Mouse (Mus musculus) CH12.LX (cell line): ENCODE measurements around the gene Slc39a13. TPM values are rescaled to one million over a fixed set of nuclear protein-coding genes. Genes with fewer than 3 reads are reported as not detected.

ENCODE experiments used
- DNase-seq: peaks from one replicate; pipeline ENCODE4 v3.0.0-alpha.2; 2013; ENCODE audit errors: extremely low read depth
- H3K27ac ChIP-seq: 2 replicates; pipeline ENCODE4 v1.5.1; 2012; ENCODE audit warnings: low read depth, mild to moderate bottlenecking, control low read depth, moderate library complexity; ENCODE audit not compliant: insufficient read depth
- H3K27me3 ChIP-seq: replicated peaks from 2 replicates; pipeline ENCODE3; 2012; ENCODE audit warnings: inconsistent platforms
- H3K36me3 ChIP-seq, 2 experiments: replicated peaks in 1 of 2; 2 replicates each; pipeline versions ENCODE3 to v1.6.1; 2012; ENCODE audit warnings: inconsistent platforms in 1 of 2, low read length in 1 of 2, mild to moderate bottlenecking in 1 of 2, mixed read lengths in 1 of 2, moderate library complexity in 1 of 2; ENCODE audit not compliant: control insufficient read depth in 1 of 2, insufficient read depth in 1 of 2
- H3K4me1 ChIP-seq, 2 experiments: 2 replicates each; pipeline ENCODE4 v1.6.1; 2012; ENCODE audit warnings: inconsistent platforms in 1 of 2, moderate library complexity in 1 of 2; ENCODE audit not compliant: insufficient read depth in 2 of 2, control insufficient read depth in 1 of 2
- H3K4me2 ChIP-seq: 2 replicates; pipeline ENCODE4 v1.6.1; 2012; ENCODE audit warnings: low read depth, mild to moderate bottlenecking, control low read depth; ENCODE audit not compliant: poor library complexity, insufficient read depth, severe bottlenecking
- H3K4me3 ChIP-seq, 3 experiments: fragments of 150-350 bp in 1 of 3; sonication (generic) in 1 of 3; replicated peaks in 1 of 3; 2 replicates each; pipeline versions ENCODE3 to v1.5.1; 2011 to 2012; ENCODE audit warnings: low read depth in 2 of 3, low read length in 2 of 3, mild to moderate bottlenecking in 2 of 3, moderate library complexity in 2 of 3, control low read depth in 1 of 3, improper control_type of control experiment in 1 of 3, inconsistent platforms in 1 of 3, mixed read lengths in 1 of 3; ENCODE audit not compliant: poor library complexity in 1 of 3
- H3K79me2 ChIP-seq: replicated peaks from 2 replicates; pipeline ENCODE4 v1.6.1; 2012; ENCODE audit warnings: mild to moderate bottlenecking, moderate library complexity; ENCODE audit not compliant: control insufficient read depth, poor library complexity, insufficient read depth, severe bottlenecking; ENCODE audit errors: extremely low read depth
- H3K9ac ChIP-seq: 2 replicates; pipeline ENCODE4 v1.6.1; 2012; ENCODE audit warnings: low read depth, mild to moderate bottlenecking, control low read depth, moderate library complexity; ENCODE audit not compliant: insufficient read depth
- H3K9me3 ChIP-seq: replicated peaks from 2 replicates; pipeline ENCODE3; 2012; ENCODE audit warnings: low read length, inconsistent platforms, mixed read lengths
- BHLHE40 ChIP-seq: IDR thresholded peaks from 2 replicates; pipeline ENCODE4 v1.6.1; 2011; ENCODE audit warnings: mild to moderate bottlenecking, low read depth, low read length, improper control_type of control experiment
- CHD1 ChIP-seq: IDR thresholded peaks from 2 replicates; pipeline ENCODE4 v1.6.1; 2012; ENCODE audit warnings: low read depth, low read length, improper control_type of control experiment, inconsistent platforms
- CHD2 ChIP-seq: IDR thresholded peaks from 2 replicates; pipeline ENCODE4 v1.6.1; 2011; ENCODE audit warnings: low read length, improper control_type of control experiment
- E2F4 ChIP-seq: IDR thresholded peaks from 2 replicates; pipeline ENCODE4 v1.6.1; 2011; ENCODE audit warnings: low read depth, low read length, improper control_type of control experiment; ENCODE audit not compliant: insufficient replicate concordance
- ELF1 ChIP-seq: IDR thresholded peaks from 2 replicates; pipeline ENCODE4 v1.6.1; 2014; ENCODE audit warnings: low read depth, mild to moderate bottlenecking, inconsistent platforms, low read length, improper control_type of control experiment
- ETS1 ChIP-seq: conservative IDR thresholded peaks from 2 replicates; pipeline ENCODE4 v1.6.1; 2012; ENCODE audit warnings: low read depth, mild to moderate bottlenecking, inconsistent platforms, low read length, improper control_type of control experiment, moderate library complexity
- GABPA ChIP-seq: IDR thresholded peaks from 2 replicates; pipeline ENCODE4 v1.6.1; 2012; ENCODE audit warnings: low read depth, low read length, improper control_type of control experiment, inconsistent platforms; ENCODE audit not compliant: insufficient replicate concordance
- IRF4 ChIP-seq: IDR thresholded peaks from 2 replicates; pipeline ENCODE4 v1.6.1; 2014; ENCODE audit warnings: low read depth, mild to moderate bottlenecking, inconsistent platforms, low read length, improper control_type of control experiment
- MAZ ChIP-seq: IDR thresholded peaks from 2 replicates; pipeline ENCODE4 v1.6.1; 2012; ENCODE audit warnings: low read depth, mild to moderate bottlenecking, inconsistent platforms, low read length, improper control_type of control experiment, moderate library complexity
- MEF2A ChIP-seq: IDR thresholded peaks from 2 replicates; pipeline ENCODE4 v1.6.1; 2014; ENCODE audit warnings: low read depth, mild to moderate bottlenecking, inconsistent platforms, low read length, improper control_type of control experiment, borderline replicate concordance
- MYC ChIP-seq: IDR thresholded peaks from 2 replicates; pipeline ENCODE4 v1.6.1; 2011; ENCODE audit warnings: low read depth, mild to moderate bottlenecking, improper control_type of control experiment, low read length
- NELFE ChIP-seq: IDR thresholded peaks from 2 replicates; pipeline ENCODE4 v1.6.1; 2011; ENCODE audit warnings: low read depth, low read length, improper control_type of control experiment
- PAX5 ChIP-seq: IDR thresholded peaks from 2 replicates; pipeline ENCODE4 v1.6.1; 2012; ENCODE audit warnings: low read length, inconsistent platforms, mixed read lengths
- POLR2A ChIP-seq: IDR thresholded peaks from 2 replicates; pipeline ENCODE4 v1.6.1; 2011; ENCODE audit warnings: low read depth, mild to moderate bottlenecking, improper control_type of control experiment, low read length
- RAD21 ChIP-seq: IDR thresholded peaks from 2 replicates; pipeline ENCODE4 v1.6.1; 2011; ENCODE audit warnings: low read depth, mild to moderate bottlenecking, low read length, improper control_type of control experiment, moderate library complexity
- SIN3A ChIP-seq: IDR thresholded peaks from 2 replicates; pipeline ENCODE4 v1.6.1; 2012; ENCODE audit warnings: low read length, improper control_type of control experiment, inconsistent platforms
- TBP ChIP-seq: conservative IDR thresholded peaks from 2 replicates; pipeline ENCODE4 v1.6.1; 2011; ENCODE audit warnings: low read depth, low read length, improper control_type of control experiment
- USF1 ChIP-seq: IDR thresholded peaks from 2 replicates; pipeline ENCODE4 v1.6.1; 2014; ENCODE audit warnings: low read depth, mild to moderate bottlenecking, inconsistent platforms, low read length, improper control_type of control experiment
- USF2 ChIP-seq: conservative IDR thresholded peaks from 2 replicates; pipeline ENCODE4 v1.6.1; 2011; ENCODE audit warnings: low read depth, low read length, improper control_type of control experiment
- ZC3H11A ChIP-seq: IDR thresholded peaks from 2 replicates; pipeline ENCODE4 v1.6.1; 2012; ENCODE audit warnings: low read depth, mild to moderate bottlenecking, inconsistent platforms, low read length, improper control_type of control experiment
- ZKSCAN1 ChIP-seq: IDR thresholded peaks from 2 replicates; pipeline ENCODE4 v1.6.1; 2012; ENCODE audit warnings: low read depth, inconsistent platforms, low read length, improper control_type of control experiment, borderline replicate concordance
- ZMIZ1 ChIP-seq: IDR thresholded peaks from 2 replicates; pipeline ENCODE4 v1.6.1; 2012; ENCODE audit warnings: low read depth, mild to moderate bottlenecking, inconsistent platforms, low read length, improper control_type of control experiment
- ZNF384 ChIP-seq: IDR thresholded peaks from 2 replicates; pipeline ENCODE4 v1.6.1; 2012; ENCODE audit warnings: low read depth, low read length, improper control_type of control experiment, inconsistent platforms
- dilution Hi-C: fragments of 300-500 bp; cut with MboI; formaldehyde crosslinking; loops from 2 replicates; pipeline ENCODE4 v1.14.3; 2020; ENCODE audit warnings: low sequenced_read_pairs; ENCODE audit not compliant: extremely low pct_unique_long_range_greater_than_20kb, extremely low pct_ligation_motif_present
- in situ Hi-C: fragments of 300-500 bp; cut with MboI; formaldehyde crosslinking; loops from 3 replicates; pipeline ENCODE4 v1.14.3; 2019; ENCODE audit warnings: low sequenced_read_pairs, low pct_ligation_motif_present, low pct_unique_long_range_greater_than_20kb, mixed read lengths
- polyA plus RNA-seq: library from polyadenylated mRNA; unstranded; fragments of >175 nt; gene quantifications from 2 replicates; pipeline ENCODE4 v1.2.1, GENCODE M21; 2012; ENCODE audit warnings: low read depth; ENCODE audit not compliant: insufficient read length
- total RNA-seq, 2 experiments: library from RNA; depleted of rRNA; stranded (reverse); fragments of 300-350 nt in 1 of 2; fragments of >200 nt in 1 of 2; gene quantifications; 2 replicates each; pipeline ENCODE4 v1.2.3; 2012 to 2014

Slc39a13 gene
- total and polyA plus RNA-seq, 3 experiments: 3.5 to 7.5 (median 7.2) TPM

DNA sequence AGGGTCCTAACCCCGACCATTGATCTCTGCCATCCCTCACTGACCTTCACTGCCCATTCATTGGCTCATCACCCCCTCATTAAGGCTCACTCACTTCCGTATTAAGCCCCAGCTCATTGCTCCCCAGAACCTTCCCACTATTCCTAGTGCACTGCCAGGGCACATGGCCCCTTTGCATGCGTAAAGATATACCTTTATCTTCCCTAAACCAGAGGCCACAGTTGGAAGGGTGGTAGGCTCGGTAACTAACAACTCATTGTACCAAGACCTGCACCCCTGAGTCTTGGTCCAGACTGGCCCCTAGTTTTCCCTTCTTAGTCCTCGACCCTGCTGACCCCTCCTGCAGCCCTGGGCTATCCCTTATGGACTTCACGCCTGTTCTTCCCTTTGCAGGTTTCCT lies 43.6 kb upstream of the Slc39a13 start:
- Histone ChIP-seq H3K9ac (no peak overlapping the region), H3K4me2 (no peak overlapping the region), H3K4me1 (0 out of 4 replicates have a peak, but pooled peaks cover 0 to 3% of the 10 kb centered on the region in 2 experiments), H3K36me3 (peaks cover 73 to 94% of the 10 kb centered on the region in 2 experiments), H3K9me3 (no peaks in the 10 kb centered on the region), H3K79me2 (peaks cover 1% of the 10 kb centered on the region), H3K4me3 (no peak overlapping the region), H3K27me3 (no peaks in the 10 kb centered on the region), H3K27ac (no peak overlapping the region)
- TF ChIP-seq RAD21: no peak
- TF ChIP-seq CHD2: no peak
- TF ChIP-seq USF1: no peak
- TF ChIP-seq GABPA: no peak
- no peak for TF ChIP-seq ZMIZ1
- no peak for TF ChIP-seq ZNF384
- TF ChIP-seq IRF4: no peak
- TF ChIP-seq BHLHE40: no peak
- no peak for TF ChIP-seq ETS1
- no peak for TF ChIP-seq E2F4
- no peak for TF ChIP-seq ZC3H11A
- TF ChIP-seq TBP: no peak
- no peak for TF ChIP-seq POLR2A
- no peak for TF ChIP-seq SIN3A
- no peak for TF ChIP-seq ELF1
- no peak for TF ChIP-seq PAX5
- no peak for TF ChIP-seq NELFE
- TF ChIP-seq MEF2A: no peak
- DNase-seq: no peak
- dilution Hi-C loops (no loop called here), in situ Hi-C loops (no loop called here)

DNA sequence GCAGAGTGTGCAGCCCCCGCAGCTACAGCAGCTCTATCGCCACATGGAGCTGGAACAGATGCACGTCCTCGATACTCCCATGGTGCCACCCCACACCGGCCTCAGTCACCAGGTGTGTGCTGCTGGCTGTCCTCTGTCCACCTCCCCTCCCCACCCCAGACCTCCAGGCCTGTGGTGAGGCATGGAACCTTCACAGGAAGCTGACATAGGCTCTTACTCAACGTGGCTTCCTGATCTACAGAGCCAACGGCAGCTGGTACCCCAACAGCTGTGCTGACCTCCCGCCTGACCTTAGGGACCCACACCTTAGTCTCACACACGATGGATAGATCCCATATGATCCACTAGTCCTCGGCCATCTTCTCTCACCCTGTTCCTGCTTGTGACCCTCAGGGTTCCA lies 43.1 kb upstream of the Slc39a13 start:
- Histone ChIP-seq H3K4me2 (no peak overlapping the region), H3K9me3 (no peaks in the 10 kb centered on the region), H3K4me1 (0 out of 4 replicates have a peak, but pooled peaks cover 0 to 3% of the 10 kb centered on the region in 2 experiments), H3K27me3 (no peaks in the 10 kb centered on the region), H3K79me2 (peaks cover 3% of the 10 kb centered on the region), H3K4me3 (no peak overlapping the region), H3K9ac (no peak overlapping the region), H3K27ac (no peak overlapping the region), H3K36me3 (peaks cover 76 to 98% of the 10 kb centered on the region in 2 experiments)
- DNase-seq: no peak
- in situ Hi-C loops: no loop called here
- TF ChIP-seq ZKSCAN1: no peak
- no peak for TF ChIP-seq RAD21
- no peak for TF ChIP-seq CHD1
- no peak for TF ChIP-seq MYC
- no peak for TF ChIP-seq USF2
- no peak for TF ChIP-seq ZC3H11A
- no peak for TF ChIP-seq MAZ
- TF ChIP-seq SIN3A: no peak
- TF ChIP-seq CHD2: no peak
- no peak for TF ChIP-seq TBP
- no peak for TF ChIP-seq NELFE
- dilution Hi-C loops: no loop called here
